Mouse (Mus musculus) heart, postnatal 14 days (tissue): ENCODE measurements at regions not wholly inside any gene's neighbourhood (a gene's known extent, or its start where the extent isn't known, plus 50 kb on each side); places are given as distances from the start of the nearest gene placed in this dataset.
"Not testable (repeated sequence)": the region's sequence is repeated elsewhere in the genome, so short reads cannot be mapped to it uniquely, and the experiment has no call there.

ENCODE experiments used
- DNase-seq, 2 experiments: peaks; one replicate each; pipeline ENCODE4 v3.0.0; 2021 to 2022
- intact Hi-C: fragments of 180-260 bp; cut with DNase I; formaldehyde crosslinking; loops from one replicate; pipeline ENCODE4 v1.15.1; 2025

GRCm38 (mm10) chr8:39833251-39833650, 841.6 kb upstream of the Adam24 start:
- no peak for DNase-seq
- intact Hi-C loops: no loop called here

- DNase-seq: no peak
- intact Hi-C loops: no loop called here
These were observed 828.0 kb upstream of the Adam24 start for GRCm38 (mm10) chr8:39846854-39847253.

- intact Hi-C loops: no loop called here
- no peak for DNase-seq
These were observed 812.3 kb upstream of the Adam24 start for GRCm38 (mm10) chr8:39862544-39862943.

- intact Hi-C loops: no loop called here
- no peak for DNase-seq
These were observed 772.6 kb upstream of the Adam24 start for GRCm38 (mm10) chr8:39902251-39902650.

GRCm38 (mm10) chr8:39912926-39913325, 762.0 kb upstream of the Adam24 start:
- intact Hi-C loops: no loop called here
- DNase-seq: no peak

GRCm38 (mm10) chr8:39921336-39921735, 753.5 kb upstream of the Adam24 start:
- intact Hi-C loops: no loop called here
- DNase-seq: no peak

GRCm38 (mm10) chr8:39923741-39924140, 751.1 kb upstream of the Adam24 start:
- DNase-seq: no peak
- intact Hi-C loops: no loop called here

GRCm38 (mm10) chr8:39950178-39950896, 724.5 kb upstream of the Adam24 start:
- intact Hi-C loops: no loop called here
- no peak for DNase-seq

- intact Hi-C loops: no loop called here
These were observed 720.4 kb upstream of the Adam24 start for GRCm38 (mm10) chr8:39954497-39954896.

GRCm38 (mm10) chr8:39954924-39955323, 720.0 kb upstream of the Adam24 start:
- no peak for DNase-seq
- intact Hi-C loops: no loop called here

More at GRCm38 (mm10) chr8:39954497-39954896, 720.4 kb upstream of the Adam24 start:
- no peak for DNase-seq

- no peak for DNase-seq
- intact Hi-C loops: loop anchor here (10.0 kb wide), 1 partner anchor 119 kb away; no protein-coding TSS in a partner anchor
These were observed 669.6 kb upstream of the Adam24 start for GRCm38 (mm10) chr8:40005207-40005837.

- intact Hi-C loops: no loop called here
- no peak for DNase-seq
These were observed 655.5 kb upstream of the Adam24 start for GRCm38 (mm10) chr8:40019281-40019943.

- intact Hi-C loops: no loop called here
- no peak for DNase-seq
These were observed 610.7 kb upstream of the Adam24 start for GRCm38 (mm10) chr8:40064145-40064544.

- intact Hi-C loops: no loop called here
- DNase-seq: no peak
These were observed 603.7 kb upstream of the Adam24 start for GRCm38 (mm10) chr8:40071131-40071530.

- intact Hi-C loops, DNase-seq: not testable (repeated sequence)
These were observed 593.9 kb upstream of the Adam24 start for GRCm38 (mm10) chr8:40080976-40081375.

GRCm38 (mm10) chr8:40084129-40084528, 590.7 kb upstream of the Adam24 start:
- intact Hi-C loops: no loop called here
- DNase-seq: no peak

- no peak for DNase-seq
- intact Hi-C loops: no loop called here
These were observed 585.5 kb upstream of the Adam24 start for GRCm38 (mm10) chr8:40089377-40089776.

- intact Hi-C loops: loop anchor here (10.0 kb wide), 1 partner anchor 120 kb away; no protein-coding TSS in a partner anchor
- no peak for DNase-seq
These were observed 550.5 kb upstream of the Adam24 start for GRCm38 (mm10) chr8:40124402-40124801.

GRCm38 (mm10) chr8:40127141-40127540, 547.7 kb upstream of the Adam24 start:
- intact Hi-C loops: loop anchor here (10.0 kb wide), 1 partner anchor 122 kb away; no protein-coding TSS in a partner anchor

GRCm38 (mm10) chr8:40132662-40133257, 542.1 kb upstream of the Adam24 start:
- intact Hi-C loops: loop anchor here (2.0 to 10.0 kb wide), 2 partner anchors 542 to 628 kb away; no protein-coding TSS in a partner anchor
- peak in 1 of 2 experiments; percentile 21 for DNase-seq

More at GRCm38 (mm10) chr8:40127141-40127540, 547.7 kb upstream of the Adam24 start:
- no peak for DNase-seq
